Mouse (Mus musculus) testis, adult 2 months (tissue): ENCODE measurements around the gene Tmem174.

ENCODE experiments used
- CTCF ChIP-seq: fragments of 200-500 bp; IDR thresholded peaks from 2 replicates; pipeline ENCODE4 v1.5.1; 2012; ENCODE audit warnings: low read depth, mild to moderate bottlenecking, inconsistent platforms, low read length, moderate library complexity; ENCODE audit not compliant: control insufficient read depth, insufficient read depth, insufficient replicate concordance
- POLR2A ChIP-seq: fragments of 200-500 bp; IDR thresholded peaks from 2 replicates; pipeline ENCODE4 v1.6.1; 2012; ENCODE audit warnings: low read depth, mild to moderate bottlenecking, inconsistent platforms, low read length, moderate library complexity; ENCODE audit not compliant: control insufficient read depth

- TF ChIP-seq POLR2A (no peak), CTCF (no peak)
Measured at GRCm38 (mm10) chr13:98636571-98636970, 639 bp downstream of the Tmem174 start.
